Mouse (Mus musculus): Measurements from ENCODE around the gene Espnl. TPM values are rescaled to one million over a fixed set of nuclear protein-coding genes. Genes with fewer than 3 reads are reported as not detected.

Espnl gene
- polyA plus RNA-seq, 1 experiment from 2014 or later = 0.10 TPM

DNA sequence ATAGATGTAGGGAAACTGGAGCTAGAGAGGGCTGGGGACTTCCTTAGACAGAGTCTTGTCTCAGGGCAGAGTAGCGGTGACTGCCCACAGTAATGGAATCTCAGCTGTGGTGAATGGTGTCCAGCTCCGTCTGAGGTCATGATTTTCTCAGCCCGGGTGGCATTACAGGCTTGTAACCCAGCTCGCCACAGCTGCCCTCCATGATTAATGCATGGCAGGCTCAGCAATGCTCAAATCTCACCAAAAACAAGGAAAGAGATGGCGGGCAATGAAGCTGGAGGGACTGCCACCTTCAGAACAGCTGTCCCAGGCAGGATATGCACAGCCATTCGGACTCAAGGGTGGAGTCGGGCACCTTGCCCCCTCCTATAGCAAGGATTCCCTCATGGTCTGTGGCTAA lies 15.5 kb downstream of the Espnl start:
- no peaks in the 10 kb centered on the region for H3K36me3 ChIP-seq (ENCODE audit: control insufficient read depth, insufficient read depth, low read length)
- H3K27ac ChIP-seq (ENCODE audit: low read depth, low read length) = no peak overlapping the region
- no peak overlapping the region for H3K4me2 ChIP-seq
- H3K4me1 ChIP-seq (replicated peaks; ENCODE audit: control insufficient read depth, insufficient read depth, low read length) = 0 out of 2 replicates have a peak, but pooled peaks cover 6% of the 10 kb centered on the region
- DNase-seq (ENCODE audit: low spot score) = no peak
- H3K4me3 ChIP-seq (ENCODE audit: low read depth, low read length) = no peak overlapping the region
- H3K27me3 ChIP-seq (replicated peaks; ENCODE audit: control insufficient read depth, insufficient read depth, low read length) = peaks cover 16% of the 10 kb centered on the region
- no peaks in the 10 kb centered on the region for H3K9me3 ChIP-seq (ENCODE audit: control insufficient read depth, low read length)
- 73% methylated on average over 7 of the region's 7 CpGs for WGBS
- ATAC-seq (replicated peaks; ENCODE audit: low FRiP score) = no peak
- H3K9ac ChIP-seq (ENCODE audit: low read depth, low read length) = no peak overlapping the region

DNA sequence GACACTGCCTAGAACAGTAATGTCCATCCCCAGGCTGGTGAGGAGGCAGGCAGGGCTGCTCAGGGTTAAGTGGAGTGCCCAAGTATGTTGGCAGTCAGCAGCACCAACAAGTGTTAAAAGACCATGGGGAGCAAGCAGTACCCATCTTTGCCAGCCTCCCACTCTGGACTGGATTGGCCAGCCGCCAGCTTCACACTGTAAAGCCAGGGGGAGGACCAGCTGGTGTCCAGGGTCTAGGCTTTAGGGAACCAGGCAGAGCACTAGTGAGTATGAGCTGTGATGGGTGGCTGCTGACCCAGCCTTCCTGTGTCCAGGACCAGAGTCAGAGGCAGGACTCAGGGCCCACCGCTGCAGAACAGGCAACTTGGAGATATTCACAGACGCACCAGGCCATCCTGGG lies 22.1 kb downstream of the Espnl start:
- H3K4me3 ChIP-seq (ENCODE audit: low read depth, low read length) = no peak overlapping the region
- 69% methylated on average over 3 of the region's 3 CpGs for WGBS
- H3K9ac ChIP-seq (ENCODE audit: low read depth, low read length) = no peak overlapping the region
- DNase-seq (ENCODE audit: low spot score) (no peak), ATAC-seq (replicated peaks; ENCODE audit: low FRiP score) (no peak)
- H3K36me3 ChIP-seq (ENCODE audit: control insufficient read depth, insufficient read depth, low read length) = no peaks in the 10 kb centered on the region
- H3K4me2 ChIP-seq = no peak overlapping the region
- no peak overlapping the region for H3K27ac ChIP-seq (ENCODE audit: low read depth, low read length)
- H3K4me1 ChIP-seq (replicated peaks; ENCODE audit: control insufficient read depth, insufficient read depth, low read length) = peaks cover 5% of the 10 kb centered on the region
- no peaks in the 10 kb centered on the region for H3K9me3 ChIP-seq (ENCODE audit: control insufficient read depth, low read length)
- peaks cover 61% of the 10 kb centered on the region for H3K27me3 ChIP-seq (replicated peaks; ENCODE audit: control insufficient read depth, insufficient read depth, low read length)

DNA sequence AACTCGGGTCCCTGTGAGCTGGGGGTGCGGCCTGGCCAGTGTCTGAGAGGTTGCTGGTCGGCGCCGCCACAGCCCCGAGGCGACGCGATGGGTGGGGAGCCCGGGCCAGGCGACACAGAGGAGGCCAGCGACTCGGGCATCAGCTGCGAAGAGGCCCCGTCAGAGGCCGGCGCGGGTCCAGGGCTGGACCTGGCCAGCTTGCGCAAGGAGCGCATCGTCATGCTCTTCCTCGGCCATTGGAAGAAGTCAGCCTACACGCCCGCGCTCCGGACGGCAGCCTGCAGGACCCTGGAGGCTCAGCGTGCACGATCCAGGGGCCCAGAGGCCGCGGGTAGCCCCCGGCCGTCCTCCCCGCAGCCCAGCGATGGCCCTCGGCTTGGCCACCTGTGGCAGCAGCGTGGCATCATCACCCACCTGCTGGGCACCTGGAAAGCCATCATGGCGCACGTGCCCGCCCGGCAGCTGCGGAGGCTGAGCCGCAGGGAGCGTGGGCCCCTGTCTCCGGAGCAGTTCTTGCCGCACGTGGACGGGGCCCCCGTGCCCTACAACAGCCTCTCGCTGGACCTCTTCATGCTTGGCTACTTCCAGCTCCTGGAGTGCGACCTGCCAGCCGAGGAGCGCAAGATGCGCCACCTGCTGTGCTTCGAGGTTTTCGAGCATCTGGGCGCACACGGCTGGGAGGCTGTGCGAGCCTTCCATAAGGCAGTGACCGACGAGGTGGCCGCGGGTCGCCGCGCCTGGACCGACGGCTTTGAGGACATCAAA lies 23.2 kb downstream of the Espnl start:
- no peak overlapping the region for H3K9ac ChIP-seq (ENCODE audit: low read depth, low read length)
- H3K4me2 ChIP-seq = peak overlapping the region; percentile 51
- 7% methylated on average over 68 of the region's 68 CpGs for WGBS
- peak; percentile 32; the same call in 1 of the 2 replicates for ATAC-seq (replicated peaks; ENCODE audit: low FRiP score)
- H3K27ac ChIP-seq (ENCODE audit: low read depth, low read length) = no peak overlapping the region
- no peaks in the 10 kb centered on the region for H3K36me3 ChIP-seq (ENCODE audit: control insufficient read depth, insufficient read depth, low read length)
- peak overlapping the region; percentile 17; the same call in 1 of the 2 replicates for H3K4me3 ChIP-seq (ENCODE audit: low read depth, low read length)
- no peak for DNase-seq (ENCODE audit: low spot score)
- H3K27me3 ChIP-seq (replicated peaks; ENCODE audit: control insufficient read depth, insufficient read depth, low read length) = peaks cover 61% of the 10 kb centered on the region
- peaks cover 5% of the 10 kb centered on the region for H3K4me1 ChIP-seq (replicated peaks; ENCODE audit: control insufficient read depth, insufficient read depth, low read length)
- no peaks in the 10 kb centered on the region for H3K9me3 ChIP-seq (ENCODE audit: control insufficient read depth, low read length)

DNA sequence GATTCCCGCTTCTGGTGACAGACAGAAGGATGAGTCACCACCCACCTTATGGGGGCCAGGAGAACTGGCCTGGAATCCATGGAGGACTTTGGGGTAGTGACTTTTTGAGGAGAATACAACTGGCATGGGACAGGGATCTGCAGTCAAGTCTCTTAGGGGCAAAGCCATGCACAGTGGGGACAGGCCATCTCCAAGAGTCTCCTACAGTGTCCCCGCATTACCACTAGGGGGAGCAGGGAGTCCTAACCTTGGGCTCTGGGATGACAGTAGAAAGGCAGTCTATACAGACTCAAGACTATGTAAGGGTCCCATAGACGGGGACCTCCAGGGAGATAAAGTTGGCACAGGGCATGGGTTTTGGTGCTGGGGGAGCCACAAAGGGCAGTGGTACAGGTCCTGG lies 25.0 kb downstream of the Espnl start:
- H3K4me2 ChIP-seq = no peak overlapping the region
- H3K9ac ChIP-seq (ENCODE audit: low read depth, low read length) = no peak overlapping the region
- H3K4me1 ChIP-seq (replicated peaks; ENCODE audit: control insufficient read depth, insufficient read depth, low read length) = peaks cover 5% of the 10 kb centered on the region
- DNase-seq (ENCODE audit: low spot score) = peak; percentile 64
- no peak overlapping the region for H3K4me3 ChIP-seq (ENCODE audit: low read depth, low read length)
- no peak overlapping the region for H3K27ac ChIP-seq (ENCODE audit: low read depth, low read length)
- no peaks in the 10 kb centered on the region for H3K9me3 ChIP-seq (ENCODE audit: control insufficient read depth, low read length)
- peaks cover 49% of the 10 kb centered on the region for H3K27me3 ChIP-seq (replicated peaks; ENCODE audit: control insufficient read depth, insufficient read depth, low read length)
- ATAC-seq (replicated peaks; ENCODE audit: low FRiP score) = peak; percentile 63; the same call in 1 of the 2 replicates
- H3K36me3 ChIP-seq (ENCODE audit: control insufficient read depth, insufficient read depth, low read length) = no peaks in the 10 kb centered on the region
- WGBS = 30% methylated on average over 3 of the region's 3 CpGs

DNA sequence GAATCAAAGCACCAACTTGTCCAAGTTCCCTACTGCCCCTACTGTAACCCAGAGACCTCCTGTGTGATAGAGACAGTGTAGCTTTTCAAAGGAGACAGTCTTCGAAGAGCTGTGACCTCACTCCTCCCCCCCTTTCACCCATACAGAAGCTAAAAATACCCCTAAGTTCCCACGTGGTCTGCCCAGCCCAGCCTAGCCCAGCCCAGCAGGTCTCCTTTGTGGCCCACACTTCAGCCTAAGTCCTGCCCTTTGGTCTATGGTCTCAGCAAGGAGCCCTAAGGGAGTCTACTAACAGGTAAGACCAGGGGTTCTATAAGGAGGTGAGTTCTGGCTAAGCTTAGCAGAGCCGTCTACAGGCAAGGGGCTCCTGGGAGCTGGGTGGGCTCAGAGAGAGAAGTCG lies 29.0 kb downstream of the Espnl start, which contains the start of gene Klhl30:
TSS of gene Klhl30 (plus strand) at position 176 of the 400 bp plus-strand sequence.
- H3K4me1 ChIP-seq (replicated peaks; ENCODE audit: control insufficient read depth, insufficient read depth, low read length) = no peaks in the 10 kb centered on the region
- no peaks in the 10 kb centered on the region for H3K9me3 ChIP-seq (ENCODE audit: control insufficient read depth, low read length)
- DNase-seq (ENCODE audit: low spot score) = no peak
- WGBS = 48% methylated on average over 4 of the region's 4 CpGs
- H3K36me3 ChIP-seq (ENCODE audit: control insufficient read depth, insufficient read depth, low read length) = no peaks in the 10 kb centered on the region
- H3K4me2 ChIP-seq = no peak within 1 kb of the TSS
- no peak within 1 kb of the TSS for H3K9ac ChIP-seq (ENCODE audit: low read depth, low read length)
- ATAC-seq (replicated peaks; ENCODE audit: low FRiP score) = no peak
- peaks cover 10% of the 10 kb centered on the region for H3K27me3 ChIP-seq (replicated peaks; ENCODE audit: control insufficient read depth, insufficient read depth, low read length)
- H3K4me3 ChIP-seq (ENCODE audit: low read depth, low read length) = no peak within 1 kb of the TSS
- H3K27ac ChIP-seq (ENCODE audit: low read depth, low read length) = no peak within 1 kb of the TSS

DNA sequence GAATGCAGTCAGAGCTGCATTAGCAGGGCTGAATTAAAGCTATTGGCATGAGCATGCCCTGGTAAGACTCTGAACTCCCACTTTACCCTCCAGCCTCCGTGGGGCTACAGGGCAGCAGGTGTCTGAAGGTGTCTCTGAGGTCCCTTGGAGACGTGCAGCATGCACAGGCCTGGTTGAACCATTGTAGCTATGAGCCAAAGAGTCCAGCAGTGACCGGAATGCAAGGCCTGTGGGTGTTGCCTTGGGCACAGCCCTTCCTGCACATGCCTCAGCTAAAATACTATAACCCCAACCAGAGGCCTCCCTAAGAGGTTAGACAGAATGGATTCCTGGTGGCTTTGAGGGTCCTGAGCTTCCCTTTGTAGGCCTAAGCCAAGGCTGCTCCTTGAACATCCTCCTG lies 29.4 kb downstream of the Espnl start:
- DNase-seq (ENCODE audit: low spot score) (no peak), ATAC-seq (replicated peaks; ENCODE audit: low FRiP score) (no peak)
- H3K27me3 ChIP-seq (replicated peaks; ENCODE audit: control insufficient read depth, insufficient read depth, low read length) = peaks cover 6% of the 10 kb centered on the region
- no peaks in the 10 kb centered on the region for H3K4me1 ChIP-seq (replicated peaks; ENCODE audit: control insufficient read depth, insufficient read depth, low read length)
- no peaks in the 10 kb centered on the region for H3K9me3 ChIP-seq (ENCODE audit: control insufficient read depth, low read length)
- WGBS = 72% methylated on average over 3 of the region's 3 CpGs
- no peak overlapping the region for H3K4me3 ChIP-seq (ENCODE audit: low read depth, low read length)
- no peak overlapping the region for H3K27ac ChIP-seq (ENCODE audit: low read depth, low read length)
- no peak overlapping the region for H3K9ac ChIP-seq (ENCODE audit: low read depth, low read length)
- no peaks in the 10 kb centered on the region for H3K36me3 ChIP-seq (ENCODE audit: control insufficient read depth, insufficient read depth, low read length)
- no peak overlapping the region for H3K4me2 ChIP-seq

DNA sequence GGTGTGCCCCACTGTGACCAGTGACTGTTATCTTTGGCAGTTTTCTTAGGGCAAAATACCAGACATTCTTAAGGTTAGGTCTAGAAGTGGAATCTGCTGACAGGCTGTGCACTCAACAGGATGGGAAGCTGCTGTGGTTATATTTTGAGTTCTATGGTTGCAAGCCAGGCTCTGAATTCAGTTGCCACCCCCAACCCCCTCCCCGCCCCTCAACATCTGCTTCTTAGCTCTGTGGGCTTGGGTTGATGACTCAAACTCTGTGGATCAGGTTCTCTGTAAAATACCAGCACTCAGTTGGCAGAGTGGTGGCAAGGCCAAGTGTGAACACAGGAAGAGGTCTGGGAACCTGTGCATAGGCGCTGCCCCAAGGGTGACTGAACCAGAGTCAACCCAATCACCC lies 30.4 kb downstream of the Espnl start:
- Histone ChIP-seq H3K4me1 (replicated peaks; ENCODE audit: control insufficient read depth, insufficient read depth, low read length) (no peaks in the 10 kb centered on the region), H3K36me3 (ENCODE audit: control insufficient read depth, insufficient read depth, low read length) (no peaks in the 10 kb centered on the region), H3K4me3 (ENCODE audit: low read depth, low read length) (no peak overlapping the region), H3K4me2 (no peak overlapping the region), H3K9ac (ENCODE audit: low read depth, low read length) (no peak overlapping the region), H3K27me3 (replicated peaks; ENCODE audit: control insufficient read depth, insufficient read depth, low read length) (no peaks in the 10 kb centered on the region; the same call in 1 of the 2 replicates), H3K27ac (ENCODE audit: low read depth, low read length) (no peak overlapping the region), H3K9me3 (ENCODE audit: control insufficient read depth, low read length) (no peaks in the 10 kb centered on the region)
- ATAC-seq (replicated peaks; ENCODE audit: low FRiP score) (no peak), DNase-seq (ENCODE audit: low spot score) (no peak)
- 79% methylated on average over 2 of the region's 2 CpGs for WGBS

DNA sequence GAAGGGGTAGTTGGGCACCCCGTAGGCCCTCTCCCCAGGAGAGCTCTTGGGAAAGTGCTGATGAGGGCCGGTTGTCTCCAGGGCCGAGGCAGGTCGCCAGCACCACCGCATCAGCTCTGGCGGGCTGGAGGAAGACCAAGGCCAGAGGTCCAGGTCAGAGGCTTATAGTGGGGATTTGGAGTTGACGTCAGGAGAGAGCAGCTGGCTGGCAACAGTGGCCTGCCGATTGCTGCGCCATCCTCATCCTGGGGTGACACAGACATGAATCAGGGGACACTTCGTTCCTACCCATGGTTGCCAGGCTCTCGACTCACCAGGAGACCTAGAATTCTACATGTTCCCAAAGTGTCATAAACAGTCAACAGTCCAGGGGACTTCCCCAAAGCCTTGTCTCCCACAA lies 34.2 kb downstream of the Espnl start:
- ATAC-seq (replicated peaks; ENCODE audit: low FRiP score) (no peak), DNase-seq (ENCODE audit: low spot score) (no peak)
- H3K4me2 ChIP-seq = no peak overlapping the region
- H3K36me3 ChIP-seq (ENCODE audit: control insufficient read depth, insufficient read depth, low read length) = no peaks in the 10 kb centered on the region
- H3K9me3 ChIP-seq (ENCODE audit: control insufficient read depth, low read length) = no peaks in the 10 kb centered on the region
- WGBS = 83% methylated on average over 11 of the region's 11 CpGs
- no peak overlapping the region for H3K9ac ChIP-seq (ENCODE audit: low read depth, low read length)
- H3K27ac ChIP-seq (ENCODE audit: low read depth, low read length) = no peak overlapping the region
- no peak overlapping the region for H3K4me3 ChIP-seq (ENCODE audit: low read depth, low read length)
- no peaks in the 10 kb centered on the region for H3K4me1 ChIP-seq (replicated peaks; ENCODE audit: control insufficient read depth, insufficient read depth, low read length)
- H3K27me3 ChIP-seq (replicated peaks; ENCODE audit: control insufficient read depth, insufficient read depth, low read length) = no peaks in the 10 kb centered on the region

DNA sequence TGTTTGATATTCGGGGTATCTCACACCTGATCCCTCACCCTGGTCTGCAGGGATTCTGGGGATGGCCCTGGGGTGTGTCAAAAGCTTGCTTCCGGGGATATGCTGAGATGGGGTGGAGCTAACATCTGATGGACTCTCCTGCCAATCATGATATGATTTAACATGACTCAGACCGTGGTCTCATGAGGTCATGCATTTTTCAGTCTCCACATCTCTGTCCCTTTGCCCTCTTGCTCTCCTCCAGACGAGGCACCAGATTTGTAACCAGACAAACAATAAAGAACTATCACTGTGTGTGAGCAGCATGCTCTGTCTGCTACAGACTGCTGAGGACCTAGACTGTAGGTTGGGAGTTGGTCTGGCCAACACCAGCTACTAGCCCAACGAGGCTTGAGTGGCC lies 40.2 kb downstream of the Espnl start:
- DNase-seq (ENCODE audit: low spot score) (no peak), ATAC-seq (replicated peaks; ENCODE audit: low FRiP score) (no peak)
- Histone ChIP-seq H3K27me3 (replicated peaks; ENCODE audit: control insufficient read depth, insufficient read depth, low read length) (peaks cover 2% of the 10 kb centered on the region; the same call in 1 of the 2 replicates), H3K4me1 (replicated peaks; ENCODE audit: control insufficient read depth, insufficient read depth, low read length) (peaks cover 13% of the 10 kb centered on the region), H3K9ac (ENCODE audit: low read depth, low read length) (no peak overlapping the region), H3K36me3 (ENCODE audit: control insufficient read depth, insufficient read depth, low read length) (no peaks in the 10 kb centered on the region), H3K9me3 (ENCODE audit: control insufficient read depth, low read length) (no peaks in the 10 kb centered on the region), H3K4me2 (no peak overlapping the region), H3K27ac (ENCODE audit: low read depth, low read length) (no peak overlapping the region), H3K4me3 (ENCODE audit: low read depth, low read length) (no peak overlapping the region)
- WGBS = 73% methylated on average over 5 of the region's 5 CpGs

All from liver, embryonic 11.5 days (tissue).